Mouse (Mus musculus): ENCODE results near the gene Mtln.

- TF ChIP-seq POLR2A (IDR thresholded peaks at IDR 0.05; ENCODE audit: low read depth, low read length) (no peak), CTCF (IDR thresholded peaks at IDR 0.05; ENCODE audit: borderline replicate concordance, insufficient read depth, low read length) (no peak)
Observed at GRCm38 (mm10) chr2:127832103-127832832, 40.0 kb upstream of the Mtln start.

Data from embryonic fibroblast, embryonic 13.5 days (primary cell).